Mouse (Mus musculus): ENCODE measurements around the gene B3gnt3. TPM values are rescaled to one million over a fixed set of nuclear protein-coding genes. Genes with fewer than 3 reads are reported as not detected.
"Not testable (repeated sequence)": the region's sequence is repeated elsewhere in the genome, so short reads cannot be mapped to it uniquely, and the experiment has no call there.

Gene B3gnt3
- polyA plus RNA-seq (2014; fragmentation: Nextera tagmentation; extraction: Ambion mirVana): 0.35 and 0.61 TPM in 2 replicates

GRCm38 (mm10) chr8:71701414-71702086, at the start of gene B3gnt3:
Gene B3gnt3, minus strand, starts transcription at chr8:71701789.
- ATAC-seq (ENCODE audit: insufficient number of reproducible peaks, low FRiP score, low TSS enrichment, low read depth): 0 out of 2 replicates have a peak, but pooled peaks have one; percentile 8
- H3K9ac ChIP-seq (ENCODE audit: low read length): 0 out of 2 replicates have a peak within 1 kb of the TSS, but pooled peaks have one; percentile 17
- no peak within 1 kb of the TSS; the same call in 1 of the 2 replicates for H3K4me2 ChIP-seq (ENCODE audit: low read depth, severe bottlenecking)

DNA sequence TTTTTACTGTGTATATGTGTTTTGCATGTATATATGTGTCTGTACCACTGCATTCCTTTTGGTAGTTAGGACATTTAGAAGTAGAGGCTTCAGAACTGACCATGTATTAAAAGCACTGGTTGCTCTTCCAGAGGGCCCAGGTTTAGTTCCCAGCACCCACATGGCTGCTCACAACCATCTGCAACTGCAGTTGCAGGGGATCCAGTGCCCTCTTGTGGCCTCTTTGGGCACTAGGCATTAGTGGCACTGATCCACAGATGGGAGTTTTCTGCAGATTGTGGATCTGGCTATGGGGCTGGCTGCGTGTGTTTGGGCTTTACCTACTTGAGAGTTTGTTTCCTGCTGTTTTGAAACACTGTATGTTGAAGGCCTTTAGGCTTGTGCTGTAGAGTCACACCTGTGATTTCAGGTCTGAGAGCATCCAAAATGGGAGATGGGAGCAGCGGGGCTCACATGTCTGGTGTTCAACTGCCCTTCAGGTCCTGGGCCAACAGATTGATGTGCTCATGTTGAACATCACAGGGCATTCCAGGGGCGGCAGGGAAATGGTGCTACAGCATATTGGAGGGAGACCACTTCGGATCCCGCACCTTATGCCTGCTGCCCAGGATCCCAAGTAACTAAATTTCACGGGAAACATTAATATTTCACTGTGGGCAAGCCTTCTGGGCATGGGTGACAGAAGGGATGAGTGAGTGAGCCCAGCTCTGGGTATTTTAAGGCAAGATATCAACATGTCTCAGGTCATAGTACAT, 47.9 kb upstream of the B3gnt3 start:
- H3K4me2 ChIP-seq (ENCODE audit: low read depth, severe bottlenecking); DNase-seq (ENCODE audit: low spot score); ATAC-seq (ENCODE audit: insufficient number of reproducible peaks, low FRiP score, low TSS enrichment, low read depth); H3K9me3 ChIP-seq (ENCODE audit: control insufficient read depth, low read length); H3K36me3 ChIP-seq (ENCODE audit: control insufficient read depth, insufficient read depth, low read length); H3K9ac ChIP-seq (ENCODE audit: low read length); H3K27ac ChIP-seq (replicated peaks; ENCODE audit: low read depth, low read length); H3K4me3 ChIP-seq (ENCODE audit: low read depth, low read length); H3K27me3 ChIP-seq (ENCODE audit: control insufficient read depth, insufficient read depth, low read length); H3K4me1 ChIP-seq (ENCODE audit: control insufficient read depth, insufficient read depth, low read length): not testable (repeated sequence)
- WGBS: 82% methylated on average over 6 of the region's 6 CpGs

More at GRCm38 (mm10) chr8:71701414-71702086, at the start of gene B3gnt3:
- Histone ChIP-seq H3K4me3 (ENCODE audit: low read depth, low read length) (no peak within 1 kb of the TSS), H3K9me3 (ENCODE audit: control insufficient read depth, low read length) (no peaks in the 10 kb centered on the region), H3K36me3 (ENCODE audit: control insufficient read depth, insufficient read depth, low read length) (no peaks in the 10 kb centered on the region), H3K27me3 (ENCODE audit: control insufficient read depth, insufficient read depth, low read length) (peaks cover 38% of the 10 kb centered on the region), H3K27ac (replicated peaks; ENCODE audit: low read depth, low read length) (no peak within 1 kb of the TSS), H3K4me1 (ENCODE audit: control insufficient read depth, insufficient read depth, low read length) (no peaks in the 10 kb centered on the region)
- WGBS: 18% methylated on average over 32 of the region's 34 CpGs
- DNase-seq (ENCODE audit: low spot score): no peak

DNA sequence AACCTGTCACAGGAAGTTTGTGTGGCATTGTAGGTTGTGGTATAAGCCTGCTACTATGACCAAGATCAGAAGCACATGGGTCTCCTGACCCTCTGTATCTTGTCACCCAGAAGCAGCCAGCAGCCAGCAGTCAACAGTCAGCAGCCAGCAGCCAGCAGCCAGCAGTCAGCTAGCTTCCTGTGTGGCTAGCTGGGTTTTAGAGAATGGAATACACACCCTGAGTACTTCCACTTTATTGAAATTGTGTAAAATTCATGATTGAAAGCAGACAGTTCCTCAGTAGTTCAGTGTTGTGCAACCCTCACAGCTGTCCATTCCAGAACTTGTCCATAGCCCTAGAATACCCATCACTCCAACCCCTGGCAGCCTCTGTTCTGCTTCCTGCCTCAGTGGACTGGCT, 45.5 kb upstream of the B3gnt3 start:
- H3K36me3 ChIP-seq (ENCODE audit: control insufficient read depth, insufficient read depth, low read length); DNase-seq (ENCODE audit: low spot score); H3K4me3 ChIP-seq (ENCODE audit: low read depth, low read length); H3K27ac ChIP-seq (replicated peaks; ENCODE audit: low read depth, low read length); H3K27me3 ChIP-seq (ENCODE audit: control insufficient read depth, insufficient read depth, low read length); H3K4me1 ChIP-seq (ENCODE audit: control insufficient read depth, insufficient read depth, low read length); ATAC-seq (ENCODE audit: insufficient number of reproducible peaks, low FRiP score, low TSS enrichment, low read depth); H3K4me2 ChIP-seq (ENCODE audit: low read depth, severe bottlenecking); H3K9ac ChIP-seq (ENCODE audit: low read length); H3K9me3 ChIP-seq (ENCODE audit: control insufficient read depth, low read length): not testable (repeated sequence)

GRCm38 (mm10) chr8:71745322-71745721, 43.7 kb upstream of the B3gnt3 start:
- H3K4me2 ChIP-seq (ENCODE audit: low read depth, severe bottlenecking): no peak overlapping the region
- peak; percentile 4 for DNase-seq (ENCODE audit: low spot score)
- no peaks in the 10 kb centered on the region for H3K4me1 ChIP-seq (ENCODE audit: control insufficient read depth, insufficient read depth, low read length)
- 87% methylated on average over 1 of the region's 1 CpGs for WGBS
- ATAC-seq (ENCODE audit: insufficient number of reproducible peaks, low FRiP score, low TSS enrichment, low read depth): no peak
- peaks cover 4% of the 10 kb centered on the region; the same call in 1 of the 2 replicates for H3K27me3 ChIP-seq (ENCODE audit: control insufficient read depth, insufficient read depth, low read length)
- H3K9me3 ChIP-seq (ENCODE audit: control insufficient read depth, low read length): no peaks in the 10 kb centered on the region; the same call in 1 of the 2 replicates
- no peak overlapping the region for H3K27ac ChIP-seq (replicated peaks; ENCODE audit: low read depth, low read length)
- no peak overlapping the region for H3K4me3 ChIP-seq (ENCODE audit: low read depth, low read length)
- H3K9ac ChIP-seq (ENCODE audit: low read length): no peak overlapping the region
- H3K36me3 ChIP-seq (ENCODE audit: control insufficient read depth, insufficient read depth, low read length): no peaks in the 10 kb centered on the region

DNA sequence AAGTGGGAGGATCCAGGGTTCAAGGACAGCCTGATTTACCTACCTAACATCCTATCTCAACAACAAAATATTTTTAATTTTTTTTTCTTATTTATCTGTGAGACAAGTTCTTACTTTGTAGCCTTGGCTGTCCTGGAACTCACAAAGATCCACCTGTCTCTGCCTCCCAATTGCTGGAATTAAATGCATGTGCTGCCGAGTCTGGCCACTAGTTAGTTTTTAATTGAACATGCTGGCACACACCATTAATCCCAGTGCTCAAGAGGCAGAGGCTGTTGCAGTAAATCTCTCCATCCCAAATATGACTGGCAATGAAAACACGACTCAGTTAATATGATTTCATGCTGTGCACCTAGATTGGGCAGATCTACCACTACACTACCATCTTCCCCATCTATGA, 41.2 kb upstream of the B3gnt3 start:
- Histone ChIP-seq H3K4me2 (ENCODE audit: low read depth, severe bottlenecking) (no peak overlapping the region), H3K9me3 (ENCODE audit: control insufficient read depth, low read length) (no peaks in the 10 kb centered on the region), H3K4me1 (ENCODE audit: control insufficient read depth, insufficient read depth, low read length) (no peaks in the 10 kb centered on the region), H3K27ac (replicated peaks; ENCODE audit: low read depth, low read length) (no peak overlapping the region), H3K27me3 (ENCODE audit: control insufficient read depth, insufficient read depth, low read length) (peaks cover 4% of the 10 kb centered on the region; the same call in 1 of the 2 replicates), H3K9ac (ENCODE audit: low read length) (no peak overlapping the region), H3K4me3 (ENCODE audit: low read depth, low read length) (no peak overlapping the region), H3K36me3 (ENCODE audit: control insufficient read depth, insufficient read depth, low read length) (no peaks in the 10 kb centered on the region)
- no peak for DNase-seq (ENCODE audit: low spot score)
- WGBS: 62% methylated on average over 2 of the region's 2 CpGs
- no peak for ATAC-seq (ENCODE audit: insufficient number of reproducible peaks, low FRiP score, low TSS enrichment, low read depth)

- no peak overlapping the region for H3K4me3 ChIP-seq (ENCODE audit: low read depth, low read length)
- peak; percentile 56; the same call in 1 of the 2 replicates for ATAC-seq (ENCODE audit: insufficient number of reproducible peaks, low FRiP score, low TSS enrichment, low read depth)
Measured at GRCm38 (mm10) chr8:71741687-71742114, 40.1 kb upstream of the B3gnt3 start.

DNA sequence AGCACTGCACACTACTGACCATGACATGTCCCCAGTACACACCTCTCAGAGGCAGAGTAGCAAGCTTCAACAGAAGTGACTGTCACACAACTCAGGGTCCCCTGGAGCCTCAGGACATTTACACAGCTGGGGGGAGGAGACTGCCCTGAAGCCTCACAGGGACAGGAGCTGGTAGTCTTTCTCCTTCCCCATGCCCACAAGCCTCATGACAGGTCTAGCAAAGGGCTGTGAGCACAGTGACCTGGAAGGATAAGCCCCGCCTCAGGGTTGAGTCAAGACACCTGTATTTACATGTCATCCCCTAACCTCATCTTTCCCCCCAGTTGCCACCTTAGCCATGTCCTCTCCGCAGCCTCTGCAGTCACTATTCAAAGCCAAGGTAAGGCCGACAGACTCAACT, 39.6 kb upstream of the B3gnt3 start:
- no peaks in the 10 kb centered on the region for H3K36me3 ChIP-seq (ENCODE audit: control insufficient read depth, insufficient read depth, low read length)
- no peak overlapping the region for H3K27ac ChIP-seq (replicated peaks; ENCODE audit: low read depth, low read length)
- WGBS: 40% methylated on average over 3 of the region's 3 CpGs
- no peak overlapping the region for H3K4me3 ChIP-seq (ENCODE audit: low read depth, low read length)
- no peaks in the 10 kb centered on the region for H3K9me3 ChIP-seq (ENCODE audit: control insufficient read depth, low read length)
- peaks cover 4% of the 10 kb centered on the region; the same call in 1 of the 2 replicates for H3K27me3 ChIP-seq (ENCODE audit: control insufficient read depth, insufficient read depth, low read length)
- H3K4me1 ChIP-seq (ENCODE audit: control insufficient read depth, insufficient read depth, low read length): no peaks in the 10 kb centered on the region
- no peak for DNase-seq (ENCODE audit: low spot score)
- H3K9ac ChIP-seq (ENCODE audit: low read length): no peak overlapping the region
- H3K4me2 ChIP-seq (ENCODE audit: low read depth, severe bottlenecking): peak overlapping the region; percentile 32; the same call in 1 of the 2 replicates
- ATAC-seq (ENCODE audit: insufficient number of reproducible peaks, low FRiP score, low TSS enrichment, low read depth): no peak

More at GRCm38 (mm10) chr8:71741687-71742114, 40.1 kb upstream of the B3gnt3 start:
- peak overlapping the region; percentile 32 for H3K4me2 ChIP-seq (ENCODE audit: low read depth, severe bottlenecking)
- no peaks in the 10 kb centered on the region for H3K36me3 ChIP-seq (ENCODE audit: control insufficient read depth, insufficient read depth, low read length)
- DNase-seq (ENCODE audit: low spot score): no peak
- peaks cover 4% of the 10 kb centered on the region; the same call in 1 of the 2 replicates for H3K27me3 ChIP-seq (ENCODE audit: control insufficient read depth, insufficient read depth, low read length)
- no peak overlapping the region for H3K27ac ChIP-seq (replicated peaks; ENCODE audit: low read depth, low read length)
- no peak overlapping the region for H3K9ac ChIP-seq (ENCODE audit: low read length)
- WGBS: 7% methylated on average over 19 of the region's 19 CpGs
- H3K9me3 ChIP-seq (ENCODE audit: control insufficient read depth, low read length): no peaks in the 10 kb centered on the region
- no peaks in the 10 kb centered on the region for H3K4me1 ChIP-seq (ENCODE audit: control insufficient read depth, insufficient read depth, low read length)

GRCm38 (mm10) chr8:71738316-71738715, 36.7 kb upstream of the B3gnt3 start:
- H3K4me2 ChIP-seq (ENCODE audit: low read depth, severe bottlenecking); DNase-seq (ENCODE audit: low spot score); H3K27me3 ChIP-seq (ENCODE audit: control insufficient read depth, insufficient read depth, low read length); H3K9ac ChIP-seq (ENCODE audit: low read length); H3K27ac ChIP-seq (replicated peaks; ENCODE audit: low read depth, low read length); H3K36me3 ChIP-seq (ENCODE audit: control insufficient read depth, insufficient read depth, low read length); ATAC-seq (ENCODE audit: insufficient number of reproducible peaks, low FRiP score, low TSS enrichment, low read depth); H3K4me1 ChIP-seq (ENCODE audit: control insufficient read depth, insufficient read depth, low read length); H3K9me3 ChIP-seq (ENCODE audit: control insufficient read depth, low read length); H3K4me3 ChIP-seq (ENCODE audit: low read depth, low read length): not testable (repeated sequence)
